Mouse (Mus musculus) myocyte (in vitro differentiated cells): ENCODE data around the gene Tle6. TPM values are rescaled to one million over a fixed set of nuclear protein-coding genes. Genes with fewer than 3 reads are reported as not detected.
A peak's percentile ranks its signal among the peaks of the same experiment; 100 is the strongest.

Experiments
- H3K27me3 ChIP-seq: one replicate; pipeline ENCODE4 v1.6.1; 2011; ENCODE audit not compliant: control insufficient read depth, insufficient read depth, insufficient read length
- H3K36me3 ChIP-seq: one replicate; pipeline ENCODE4 v1.6.1; 2011; ENCODE audit not compliant: control insufficient read depth, insufficient read depth
- H3K4me2 ChIP-seq: one replicate; pipeline ENCODE4 v1.6.1; 2011; ENCODE audit warnings: low read depth, control low read depth
- H3K4me3 ChIP-seq: one replicate; pipeline ENCODE4 v1.5.1; 2011; ENCODE audit warnings: mild to moderate bottlenecking, control low read depth, moderate library complexity
- H3K79me2 ChIP-seq: one replicate; pipeline ENCODE4 v1.6.1; 2011; ENCODE audit not compliant: control insufficient read depth, insufficient read depth
- H3ac ChIP-seq: one replicate; pipeline ENCODE4 v1.6.1; 2011; ENCODE audit not compliant: control insufficient read depth, insufficient read length
- CEBPB ChIP-seq: IDR thresholded peaks from 2 replicates; pipeline ENCODE4 v1.6.1; 2011; ENCODE audit warnings: mild to moderate bottlenecking, moderate library complexity; ENCODE audit not compliant: poor library complexity, insufficient read depth, severe bottlenecking
- E2F4 ChIP-seq: IDR thresholded peaks from one replicate; pipeline ENCODE4 v1.6.1; 2011; ENCODE audit warnings: mild to moderate bottlenecking, control low read depth, moderate library complexity; ENCODE audit not compliant: insufficient read depth
- MAX ChIP-seq: IDR thresholded peaks from one replicate; pipeline ENCODE4 v1.6.1; 2011; ENCODE audit warnings: low read depth, mild to moderate bottlenecking, control low read depth
- MYOD1 ChIP-seq, 3 experiments: IDR thresholded peaks; one replicate each; pipeline ENCODE4 v1.6.1; 2011; ENCODE audit warnings: control low read depth in 2 of 3, low read depth in 2 of 3, mild to moderate bottlenecking in 2 of 3, moderate library complexity in 1 of 3; ENCODE audit not compliant: insufficient read length in 2 of 3, control insufficient read depth in 1 of 3
- MYOG ChIP-seq, 3 experiments: IDR thresholded peaks; one replicate each; pipeline ENCODE4 v1.6.1; 2011; ENCODE audit warnings: control low read depth in 2 of 3, low read depth in 2 of 3, mild to moderate bottlenecking in 2 of 3; ENCODE audit not compliant: insufficient read length in 2 of 3, control insufficient read depth in 1 of 3, insufficient read depth in 1 of 3
- POLR2A ChIP-seq: IDR thresholded peaks from one replicate; pipeline ENCODE4 v1.6.1; 2011; ENCODE audit warnings: low read depth, mild to moderate bottlenecking, control low read depth, moderate library complexity; ENCODE audit not compliant: insufficient read length
- POLR2AphosphoS2 ChIP-seq: IDR thresholded peaks from one replicate; pipeline ENCODE4 v1.6.1; 2011; ENCODE audit warnings: low read depth, control low read depth; ENCODE audit not compliant: insufficient read length
- REST ChIP-seq: IDR thresholded peaks from one replicate; pipeline ENCODE4 v1.6.1; 2011; ENCODE audit warnings: mild to moderate bottlenecking, control low read depth, moderate library complexity; ENCODE audit not compliant: insufficient read depth, insufficient read length
- SRF ChIP-seq: IDR thresholded peaks from one replicate; pipeline ENCODE4 v1.6.1; 2011; ENCODE audit warnings: low read depth; ENCODE audit not compliant: control insufficient read depth, insufficient read length
- TCF12 ChIP-seq: IDR thresholded peaks from one replicate; pipeline ENCODE4 v1.6.1; 2011; ENCODE audit warnings: mild to moderate bottlenecking, control low read depth; ENCODE audit not compliant: poor library complexity, insufficient read depth, severe bottlenecking
- TCF3 ChIP-seq: IDR thresholded peaks from one replicate; pipeline ENCODE4 v1.6.1; 2011; ENCODE audit warnings: low read depth, control low read depth; ENCODE audit not compliant: insufficient read length
- USF1 ChIP-seq: IDR thresholded peaks from one replicate; pipeline ENCODE4 v1.6.1; 2011; ENCODE audit warnings: low read depth, mild to moderate bottlenecking, control low read depth, moderate library complexity
- polyA plus RNA-seq: library from polyadenylated mRNA; unstranded; fragments of >200 nt; fragmentation: generic; extraction: Trizol; gene quantifications from one replicate; pipeline ENCODE4 v1.2.1, GENCODE M21; 2012; ENCODE audit warnings: missing spikeins

Tle6 gene
- polyA plus RNA-seq, 1 experiment = 15.3 TPM

- H3K36me3 ChIP-seq = peaks cover 3% of the 10 kb centered on the region
- peak overlapping the region; percentile 100 for H3K4me2 ChIP-seq
- no peak for TF ChIP-seq USF1
- TF ChIP-seq MYOD1 (IDR thresholded peaks at IDR 0.05; ENCODE audit: control insufficient read depth in 1 of 3, insufficient read length in 2 of 3, low read depth in 2 of 3) = no peak
- no peak for TF ChIP-seq POLR2A
- TF ChIP-seq MAX = no peak
- TF ChIP-seq E2F4 = no peak
- no peak for TF ChIP-seq SRF
- TF ChIP-seq CEBPB = no peak
- TF ChIP-seq TCF12 = no peak
- no peak for TF ChIP-seq REST
- TF ChIP-seq MYOG (IDR thresholded peaks at IDR 0.05; ENCODE audit: control insufficient read depth in 1 of 3, insufficient read depth in 1 of 3, insufficient read length in 2 of 3, low read depth in 2 of 3) = no peak
- TF ChIP-seq POLR2AphosphoS2 = no peak
- H3K27me3 ChIP-seq = no peaks in the 10 kb centered on the region
- peak overlapping the region; percentile 32 for H3K4me3 ChIP-seq
- no peak overlapping the region for H3ac ChIP-seq
- H3K79me2 ChIP-seq = no peaks in the 10 kb centered on the region
Measured at GRCm38 (mm10) chr10:81570238-81570800, 30.6 kb downstream of the Tle6 start.

GRCm38 (mm10) chr10:81569507-81570237 lies 31.2 kb downstream of the Tle6 start:
- H3K36me3 ChIP-seq = peaks cover 3% of the 10 kb centered on the region
- H3K4me2 ChIP-seq = no peak overlapping the region
- TF ChIP-seq POLR2A (no peak), USF1 (no peak), TCF3 (no peak), REST (no peak), CEBPB (no peak), MYOD1 (IDR thresholded peaks at IDR 0.05; ENCODE audit: control insufficient read depth in 1 of 3, insufficient read length in 2 of 3, low read depth in 2 of 3) (no peak), POLR2AphosphoS2 (no peak), SRF (no peak), MYOG (IDR thresholded peaks at IDR 0.05; ENCODE audit: control insufficient read depth in 1 of 3, insufficient read depth in 1 of 3, insufficient read length in 2 of 3, low read depth in 2 of 3) (no peak)
- no peak overlapping the region for H3ac ChIP-seq
- H3K4me3 ChIP-seq = no peak overlapping the region
- no peaks in the 10 kb centered on the region for H3K27me3 ChIP-seq
- H3K79me2 ChIP-seq = no peaks in the 10 kb centered on the region

- Histone ChIP-seq H3K79me2 (no peaks in the 10 kb centered on the region), H3ac (no peak overlapping the region), H3K4me2 (no peak overlapping the region), H3K4me3 (no peak overlapping the region), H3K27me3 (no peaks in the 10 kb centered on the region), H3K36me3 (peaks cover 3% of the 10 kb centered on the region)
- no peak for TF ChIP-seq TCF3
- no peak for TF ChIP-seq MYOG (IDR thresholded peaks at IDR 0.05; ENCODE audit: control insufficient read depth in 1 of 3, insufficient read depth in 1 of 3, insufficient read length in 2 of 3, low read depth in 2 of 3)
- no peak for TF ChIP-seq CEBPB
Measured at GRCm38 (mm10) chr10:81568381-81569191, 32.3 kb downstream of the Tle6 start.

DNA sequence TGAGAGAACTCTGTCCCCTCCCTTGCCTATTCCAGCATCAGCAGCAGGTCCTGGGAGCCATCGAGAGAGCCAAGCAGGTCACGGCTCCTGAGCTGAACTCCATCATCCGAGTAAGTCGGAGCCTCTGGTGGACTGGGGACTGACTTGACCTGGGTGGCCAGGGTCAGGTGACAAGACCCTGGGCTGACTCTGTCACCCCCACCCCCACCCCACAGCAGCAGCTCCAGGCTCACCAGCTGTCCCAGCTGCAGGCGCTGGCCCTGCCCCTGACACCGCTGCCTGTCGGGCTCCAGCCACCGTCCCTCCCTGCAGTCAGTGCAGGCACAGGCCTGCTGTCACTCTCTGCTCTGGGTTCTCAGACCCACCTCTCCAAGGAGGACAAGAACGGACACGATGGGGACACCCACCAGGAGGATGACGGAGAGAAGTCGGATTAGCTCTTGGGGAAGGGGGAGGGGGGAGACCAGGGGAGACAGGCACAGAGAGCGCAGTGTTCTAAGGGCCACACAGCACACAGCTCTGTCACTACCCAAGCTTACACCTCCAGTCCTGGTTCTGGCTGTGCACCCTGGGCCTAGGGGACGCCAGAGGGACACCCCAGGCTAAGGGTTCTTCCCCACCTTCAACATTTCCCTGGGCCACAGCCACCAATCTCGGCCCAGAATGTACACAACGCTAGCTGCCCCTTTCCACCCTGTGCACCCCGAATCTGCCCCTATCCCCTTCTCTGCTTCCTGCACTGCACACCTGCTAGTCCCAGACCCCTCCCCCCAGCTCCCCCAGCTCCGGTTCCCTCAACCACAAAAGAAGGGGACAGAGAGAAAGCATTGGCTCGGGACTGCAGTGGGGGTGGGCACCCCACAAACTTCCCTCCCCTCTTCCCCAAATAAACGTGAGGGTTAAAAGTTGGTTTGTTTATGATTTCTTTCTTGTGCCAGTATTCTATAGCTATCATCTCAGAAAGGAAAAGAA lies 35.3 kb downstream of the Tle6 start:
- TF ChIP-seq E2F4 (no peak), TCF3 (no peak), REST (no peak), POLR2A (no peak), CEBPB (no peak), USF1 (no peak), SRF (no peak), MAX (no peak), POLR2AphosphoS2 (no peak), MYOG (IDR thresholded peaks at IDR 0.05; ENCODE audit: control insufficient read depth in 1 of 3, insufficient read depth in 1 of 3, insufficient read length in 2 of 3, low read depth in 2 of 3) (no peak), MYOD1 (IDR thresholded peaks at IDR 0.05; ENCODE audit: control insufficient read depth in 1 of 3, insufficient read length in 2 of 3, low read depth in 2 of 3) (no peak), TCF12 (no peak)
- Histone ChIP-seq H3K4me3 (no peak overlapping the region), H3K27me3 (no peaks in the 10 kb centered on the region), H3K79me2 (peaks cover 13% of the 10 kb centered on the region), H3K36me3 (peaks cover 3% of the 10 kb centered on the region), H3K4me2 (no peak overlapping the region), H3ac (no peak overlapping the region)
